Comparison of ENCODE assay signal across 11 mouse cellular contexts in genomic region chrX:6448001-6448400, GRCm38 (mm10). TPM values are rescaled to one million over a fixed set of nuclear protein-coding genes. Genes with fewer than 3 reads are reported as not detected.
DNase-seq lines count a peak whose midpoint lies in the region; ATAC-seq and TF ChIP-seq lines count a peak whose summit lies in the region.
"Had no signal": no experiment of that assay in that cellular context is flagged by ENCODE, and none has a peak within 500 bp of the region (broad histone marks: within the 10 kb centered on the region; RNA-seq: fewer than 3 reads in every experiment).

No protein-coding gene starts in this region.

- no peaks in the 10 kb centered on the region for H3K9me3 ChIP-seq in forebrain, postnatal 0 days (ENCODE audit: low read length)
- H3K9me3 ChIP-seq in forebrain, embryonic 10.5 days = no peaks in the 10 kb centered on the region
- H3K9me3 ChIP-seq: embryonic facial prominence, embryonic 15.5 days had no signal

- peak; percentile 11 for DNase-seq in forebrain, postnatal 0 days
- no peak for DNase-seq in forebrain, embryonic 10.5 days (ENCODE audit: extremely low spot score, low spot score)
- peak; percentile 62 for DNase-seq in 3134 (ENCODE audit: extremely low read depth, insufficient read length, low spot score)
- peak; percentile 42 to 46 for DNase-seq in adrenal gland, postnatal 36 days
- DNase-seq in layer of hippocampus, adult 2 months (ENCODE audit: low spot score in 2 of 2) = peak; percentile 19 to 33
- DNase-seq in thymus, postnatal 25 days = no peak
- no peak for DNase-seq in yolk sac, embryonic 10.5 days (ENCODE audit: low spot score)
- no peak for DNase-seq in spleen, postnatal 10 days (ENCODE audit: low spot score in 2 of 2)

- H3K27me3 ChIP-seq in forebrain, postnatal 0 days (ENCODE audit: insufficient read depth, low read length) = no peaks in the 10 kb centered on the region
- H3K27me3 ChIP-seq in forebrain, embryonic 10.5 days (ENCODE audit: poor library complexity, severe bottlenecking) = no peaks in the 10 kb centered on the region
- H3K27me3 ChIP-seq: CH12.LX; embryonic facial prominence, embryonic 15.5 days had no signal

- no peaks in the 10 kb centered on the region for H3K4me1 ChIP-seq in forebrain, postnatal 0 days (ENCODE audit: insufficient read depth)
- H3K4me1 ChIP-seq in forebrain, embryonic 10.5 days = peaks cover 15% of the 10 kb centered on the region; the same call in 1 of the 2 replicates

- WGBS in forebrain, postnatal 0 days = 45% methylated on average over 4 of the region's 4 CpGs
- 67% methylated on average over 4 of the region's 4 CpGs for WGBS in forebrain, embryonic 10.5 days

- ATAC-seq in forebrain, postnatal 0 days = no peak

- no peak overlapping the region for H3K4me3 ChIP-seq in forebrain, postnatal 0 days (ENCODE audit: low read depth, low read length)
- no peak overlapping the region for H3K4me3 ChIP-seq in forebrain, embryonic 10.5 days
- no peak overlapping the region for H3K4me3 ChIP-seq in layer of hippocampus, adult 2 months
- H3K4me3 ChIP-seq: embryonic facial prominence, embryonic 15.5 days had no signal

- H3K27ac ChIP-seq in forebrain, postnatal 0 days (ENCODE audit: low read depth, low read length) = no peak overlapping the region
- H3K27ac ChIP-seq in forebrain, embryonic 10.5 days = no peak overlapping the region
- no peak overlapping the region for H3K27ac ChIP-seq in layer of hippocampus, adult 2 months
- H3K27ac ChIP-seq: embryonic facial prominence, embryonic 15.5 days had no signal

- no peak overlapping the region for H3K4me2 ChIP-seq in forebrain, postnatal 0 days (ENCODE audit: low read depth)
- H3K4me2 ChIP-seq: embryonic facial prominence, embryonic 15.5 days had no signal

- no peak for TF ChIP-seq CTCF in forebrain, postnatal 0 days (IDR thresholded peaks at IDR 0.05; ENCODE audit: low read depth)
- peak; percentile 46 for TF ChIP-seq CTCF in layer of hippocampus, adult 2 months (conservative IDR thresholded peaks at IDR 0.05)

- H3K36me3 ChIP-seq in forebrain, postnatal 0 days (ENCODE audit: insufficient read depth) = no peaks in the 10 kb centered on the region
- H3K36me3 ChIP-seq in forebrain, embryonic 10.5 days (replicated peaks) = no peaks in the 10 kb centered on the region
- H3K36me3 ChIP-seq: embryonic facial prominence, embryonic 15.5 days had no signal

- H3K9ac ChIP-seq in forebrain, postnatal 0 days = no peak overlapping the region
- H3K9ac ChIP-seq: embryonic facial prominence, embryonic 15.5 days had no signal

RNA-seq across cellular contexts. Expression of gene Shroom4, which starts 48.3 kb away (rescaled TPM):
- total RNA-seq in forebrain, postnatal 0 days (2014; rRNA removed) = 3.6 and 4.0 TPM in 2 replicates
- polyA plus RNA-seq in forebrain, postnatal 0 days (2015; fragmentation: Nextera tagmentation; extraction: Ambion mirVana) = 0.39 and 0.56 TPM in 2 replicates
- polyA plus RNA-seq in forebrain, embryonic 10.5 days (2016; fragmentation: Nextera tagmentation; extraction: Ambion mirVana) = 5.1 and 5.4 TPM in 2 replicates
- 10 to 100 TPM; 15.0 to 25.1 TPM for total RNA-seq in adrenal gland, postnatal 36 days (2021)
- 1 to 10 TPM; 4.5 to 5.3 TPM for total RNA-seq in layer of hippocampus, adult 2 months (2021)
- total RNA-seq: megakaryocyte-erythroid progenitor cell, adult 5-6 weeks had no signal

Comparison
In these comparisons a context has a peak if more than half of its experiments do, and no peak if none do; other contexts are left out.
1. DNase-seq: peak in forebrain, postnatal 0 days (single experiment), 3134 (single experiment), adrenal gland, postnatal 36 days (2 of 2) and layer of hippocampus, adult 2 months (2 of 2); none in forebrain, embryonic 10.5 days (single experiment), thymus, postnatal 25 days (single experiment), yolk sac, embryonic 10.5 days (single experiment) and spleen, postnatal 10 days (0 of 2).